Mouse (Mus musculus) limb, embryonic 15.5 days (tissue): ENCODE data around the gene Dnaja4. TPM values are rescaled to one million over a fixed set of nuclear protein-coding genes. Genes with fewer than 3 reads are reported as not detected.

Experiments
- ATAC-seq: fragments of 200-750 bp; cut with Nextera tagmentation; 2 replicates; pipeline ENCODE4 v1.8.0; 2017; ENCODE audit warnings: low read depth, moderate TSS enrichment; ENCODE audit not compliant: insufficient number of reproducible peaks, low FRiP score, low TSS enrichment
- H3K27ac ChIP-seq: fragments of 300-500 bp; sonication (generic); 2 replicates; pipeline ENCODE4 v1.5.1; 2015; ENCODE audit warnings: moderate library complexity, mild to moderate bottlenecking, inconsistent platforms
- H3K27me3 ChIP-seq: fragments of 300-500 bp; sonication (generic); 2 replicates; pipeline ENCODE4 v1.6.1; 2015; ENCODE audit warnings: inconsistent platforms
- H3K36me3 ChIP-seq: fragments of 300-500 bp; sonication (generic); 2 replicates; pipeline ENCODE4 v1.6.1; 2015; ENCODE audit warnings: inconsistent platforms
- H3K4me1 ChIP-seq: fragments of 300-500 bp; sonication (generic); 2 replicates; pipeline ENCODE4 v1.6.1; 2015; ENCODE audit warnings: inconsistent platforms
- H3K4me2 ChIP-seq: fragments of 300-500 bp; sonication (generic); 2 replicates; pipeline ENCODE4 v1.6.1; 2015; ENCODE audit warnings: mild to moderate bottlenecking, inconsistent platforms
- H3K4me3 ChIP-seq: fragments of 300-500 bp; sonication (generic); 2 replicates; pipeline ENCODE4 v1.5.1; 2015; ENCODE audit warnings: mild to moderate bottlenecking, inconsistent platforms
- H3K9ac ChIP-seq: fragments of 300-500 bp; sonication (generic); 2 replicates; pipeline ENCODE4 v1.6.1; 2015; ENCODE audit warnings: inconsistent platforms
- H3K9me3 ChIP-seq: fragments of 300-500 bp; sonication (generic); 2 replicates; pipeline ENCODE4 v1.6.1; 2016; ENCODE audit warnings: inconsistent platforms
- WGBS: fragments of 180-500 bp; shearing (Covaris S2); methylation state at CpG from one replicate; pipeline ENCODE4 v1.1.7; 2015; 5-methylcytosine and 5-hydroxymethylcytosine counted together
- microRNA-seq: library from miRNA; unstranded; fragments of <30 nt; microRNA quantifications from one replicate; pipeline ENCODE4, GENCODE M21; 2016
- polyA plus RNA-seq: library from polyadenylated mRNA; unstranded; fragments of >200 nt; fragmentation: Nextera tagmentation; extraction: Ambion mirVana; gene quantifications from 2 replicates; pipeline ENCODE4 v1.2.1, GENCODE M21; 2015

Gene Dnaja4
- polyA plus RNA-seq, 1 experiment from 2014 or later: 10.1 TPM

- H3K36me3 ChIP-seq: 0 out of 2 replicates have a peak, but pooled peaks cover 3% of the 10 kb centered on the region
- H3K9me3 ChIP-seq: no peaks in the 10 kb centered on the region
- peak; percentile 75 for ATAC-seq
- WGBS: 1% methylated on average over 45 of the region's 45 CpGs
- peak within 1 kb of the TSS; percentile 53 for H3K4me3 ChIP-seq
- H3K27ac ChIP-seq: peak within 1 kb of the TSS; percentile 54; the same call in 1 of the 2 replicates
- peaks cover 18% of the 10 kb centered on the region for H3K4me1 ChIP-seq
- H3K27me3 ChIP-seq: peaks cover 36% of the 10 kb centered on the region
- H3K9ac ChIP-seq: peak within 1 kb of the TSS; percentile 48
- H3K4me2 ChIP-seq: peak within 1 kb of the TSS; percentile 88
Observed at GRCm38 (mm10) chr9:54764561-54765217, 66.0 kb downstream of the Dnaja4 start, which contains the start of gene Crabp1. Crabp1 (plus strand) TSS chr9:54764748.

- ATAC-seq: no peak
- peak overlapping the region; percentile 48 for H3K9ac ChIP-seq
- under 1% methylated on average over 41 of the region's 41 CpGs for WGBS
Observed at GRCm38 (mm10) chr9:54765336-54766085, 66.8 kb downstream of the Dnaja4 start.

More at GRCm38 (mm10) chr9:54765336-54766085, 66.8 kb downstream of the Dnaja4 start:
- peak overlapping the region; percentile 53 for H3K4me3 ChIP-seq
- peaks cover 36% of the 10 kb centered on the region for H3K27me3 ChIP-seq
- peak overlapping the region; percentile 88 for H3K4me2 ChIP-seq
- 0 out of 2 replicates have a peak, but pooled peaks cover 3% of the 10 kb centered on the region for H3K36me3 ChIP-seq
- peaks cover 23% of the 10 kb centered on the region for H3K4me1 ChIP-seq
- no peaks in the 10 kb centered on the region for H3K9me3 ChIP-seq
- H3K27ac ChIP-seq: 0 out of 2 replicates have a peak overlapping the region, but pooled peaks have one; percentile 54

Small RNA genes lying within 50 kb of the gene (microRNA-seq; reads per million reads assigned to microRNA genes)
- not detected for gene Mir5710

Other genes with a start within 250 kb of the Dnaja4 start
- 3.4 and 4.3 TPM in 2 replicates for gene Dmxl2, start 197.2 kb upstream of the Dnaja4 start, polyA plus RNA-seq
- gene Sh2d7, start 159.9 kb upstream of the Dnaja4 start, polyA plus RNA-seq: 0.14 TPM in 1 of 2 replicates, not detected in the other
- 19.8 and 23.0 TPM in 2 replicates for gene Cib2, start 138.7 kb upstream of the Dnaja4 start, polyA plus RNA-seq
- 95.5 and 117 TPM in 2 replicates for gene Idh3a, start 112.5 kb upstream of the Dnaja4 start, polyA plus RNA-seq
- gene Acsbg1, start 37.0 kb upstream of the Dnaja4 start, polyA plus RNA-seq: 5.3 and 6.0 TPM in 2 replicates
- 150 and 151 TPM in 2 replicates for gene Wdr61, start 35.6 kb downstream of the Dnaja4 start, polyA plus RNA-seq
- gene Crabp1, start 65.9 kb downstream of the Dnaja4 start, polyA plus RNA-seq: 582 and 638 TPM in 2 replicates
- gene Ireb2, start 164.9 kb downstream of the Dnaja4 start, polyA plus RNA-seq: 23.2 and 26.6 TPM in 2 replicates
- 4.3 and 5.0 TPM in 2 replicates for gene Hykk, start 218.4 kb downstream of the Dnaja4 start, polyA plus RNA-seq